Mouse (Mus musculus) naive thymus-derived CD4-positive, alpha-beta T cell, adult 2 months (primary cell): ENCODE measurements around the gene Eif2b3.

Source experiments
- DNase-seq: peaks from one replicate; pipeline ENCODE4 v3.0.0-alpha.2; 2011; ENCODE audit warnings: low read depth

The Eif2b3 gene

GRCm38 (mm10) chr4:117014901-117015415, 4.2 kb upstream of the Eif2b3 start:
- no peak for DNase-seq

GRCm38 (mm10) chr4:117017738-117018137, 1.5 kb upstream of the Eif2b3 start:
- peak; percentile 53 for DNase-seq

DNA sequence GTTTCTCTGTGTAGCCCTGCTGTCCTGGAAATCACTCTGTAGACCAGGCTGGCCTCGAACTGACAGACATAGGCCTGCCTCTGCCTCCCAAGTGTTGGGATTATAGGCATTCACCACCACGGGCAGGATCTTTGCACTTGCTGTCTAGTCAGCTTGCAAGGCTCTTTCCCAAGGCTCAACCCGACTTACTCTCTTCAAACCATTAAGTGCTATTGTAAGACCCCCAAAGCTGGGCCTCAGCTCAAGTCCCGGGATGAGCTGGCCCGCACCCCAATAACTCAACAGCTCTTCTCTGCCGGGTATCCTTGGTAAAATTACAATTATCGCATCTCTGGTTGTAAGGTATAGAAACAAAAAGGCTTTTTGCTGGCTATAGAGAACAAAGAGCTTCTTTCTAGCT, 875 bp upstream of the Eif2b3 start:
- no peak for DNase-seq

DNA sequence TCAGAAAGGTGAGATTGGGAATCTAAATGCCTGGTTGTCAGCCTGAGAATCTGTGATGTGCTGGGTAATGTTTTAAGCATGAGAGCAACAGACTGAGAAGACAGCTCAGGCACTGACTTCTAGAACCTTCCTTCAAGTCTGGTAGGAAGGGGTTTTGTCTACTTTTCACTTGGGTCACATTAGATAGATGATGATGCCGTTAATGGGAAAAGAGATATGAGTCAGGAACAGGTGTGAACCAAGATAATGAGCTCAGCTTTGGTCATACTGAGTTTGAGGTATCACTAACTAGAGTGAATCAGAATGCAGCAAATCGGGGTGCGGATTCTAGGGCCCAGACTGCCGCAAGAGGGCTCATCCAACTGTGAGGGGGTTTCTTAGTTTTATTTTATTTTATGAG, 4.3 kb downstream of the Eif2b3 start:
- no peak for DNase-seq

GRCm38 (mm10) chr4:117031105-117031504, 11.9 kb downstream of the Eif2b3 start:
- peak; percentile 34 for DNase-seq

- no peak for DNase-seq
Measured at GRCm38 (mm10) chr4:117039925-117040687, 20.9 kb downstream of the Eif2b3 start.

DNA sequence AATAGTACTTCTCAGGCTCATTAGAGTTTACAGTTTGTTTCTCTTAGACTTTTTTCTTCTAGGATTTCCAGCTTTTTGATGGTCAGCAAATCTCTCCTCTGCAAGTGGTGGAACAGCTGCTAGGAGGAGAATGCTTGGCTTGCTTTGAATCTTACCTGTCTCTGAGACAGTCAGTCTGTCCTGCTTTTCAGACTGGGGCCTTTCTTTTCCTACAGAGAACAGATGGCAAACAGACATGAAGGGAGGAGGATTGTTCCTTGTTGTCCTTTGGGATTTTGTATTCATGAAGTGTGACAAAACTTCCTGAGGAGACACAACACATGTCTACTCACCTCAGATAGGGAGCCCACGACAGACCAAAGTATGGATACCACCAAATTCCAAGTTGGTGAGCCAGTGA, 21.6 kb downstream of the Eif2b3 start:
- no peak for DNase-seq

- DNase-seq: no peak
Measured at GRCm38 (mm10) chr4:117041283-117041721, 22.1 kb downstream of the Eif2b3 start.

- DNase-seq: no peak
Measured at GRCm38 (mm10) chr4:117048836-117049235, 29.6 kb downstream of the Eif2b3 start.

DNA sequence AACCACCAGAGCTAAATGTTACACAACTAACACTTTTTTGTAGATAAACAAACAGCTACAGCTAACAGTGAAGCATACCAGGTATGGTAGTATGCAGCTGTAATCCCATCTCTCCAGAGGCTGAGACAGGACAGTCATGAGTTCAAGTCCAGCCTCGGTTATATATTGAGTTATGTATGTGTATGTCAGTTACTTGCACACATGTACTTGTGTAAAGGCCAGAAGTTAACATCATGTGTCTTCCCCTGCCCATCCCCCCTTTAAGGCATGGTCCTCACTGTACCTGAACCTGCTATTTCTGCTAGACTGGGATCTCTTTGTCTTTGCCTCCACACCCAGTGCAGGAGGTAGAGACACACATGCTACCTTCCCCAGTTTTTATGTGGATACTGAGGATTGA, 30.3 kb downstream of the Eif2b3 start:
- no peak for DNase-seq

DNA sequence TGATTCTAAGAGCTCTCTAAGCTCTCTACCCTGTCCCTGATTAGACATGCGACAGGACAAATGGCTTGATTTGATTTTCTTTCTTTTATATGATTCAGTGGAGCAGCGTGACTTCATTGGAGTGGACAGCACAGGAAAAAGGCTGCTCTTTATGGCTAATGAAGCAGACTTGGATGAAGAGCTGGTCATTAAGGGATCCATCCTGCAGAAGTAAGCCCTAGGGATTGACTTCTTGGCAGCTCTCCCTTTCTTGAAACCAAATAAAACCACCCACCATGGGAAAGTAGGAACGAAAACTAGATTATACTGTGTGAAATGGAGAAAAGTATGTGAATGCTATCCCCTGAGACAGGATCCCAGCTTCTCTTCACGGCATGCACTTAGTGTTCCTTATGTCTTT, 33.4 kb downstream of the Eif2b3 start:
- no peak for DNase-seq

DNA sequence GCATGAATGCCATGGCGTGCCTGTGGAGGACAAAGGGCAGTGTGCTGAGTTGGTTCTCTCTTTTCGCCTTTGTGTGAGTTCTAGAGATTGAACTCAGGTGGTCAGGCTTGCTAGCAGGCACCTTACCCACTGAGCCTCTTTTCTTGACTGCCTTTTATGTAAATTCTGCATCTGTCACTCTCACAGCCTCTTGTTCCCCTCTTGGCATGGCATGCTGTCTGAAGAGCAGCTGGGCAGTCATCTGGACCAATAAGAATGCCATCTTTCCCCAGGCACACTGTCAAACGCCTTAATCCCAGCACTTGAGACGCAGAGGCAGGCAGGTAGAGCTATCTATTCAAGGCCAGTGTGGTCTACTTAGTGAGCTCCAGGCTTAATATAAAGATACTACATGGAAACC, 34.8 kb downstream of the Eif2b3 start:
- DNase-seq: no peak

- no peak for DNase-seq
Measured at GRCm38 (mm10) chr4:117056102-117056501, 36.9 kb downstream of the Eif2b3 start.

GRCm38 (mm10) chr4:117056514-117056913, 37.3 kb downstream of the Eif2b3 start:
- DNase-seq: no peak

- DNase-seq: no peak
Measured at GRCm38 (mm10) chr4:117058512-117058911, 39.3 kb downstream of the Eif2b3 start.

DNA sequence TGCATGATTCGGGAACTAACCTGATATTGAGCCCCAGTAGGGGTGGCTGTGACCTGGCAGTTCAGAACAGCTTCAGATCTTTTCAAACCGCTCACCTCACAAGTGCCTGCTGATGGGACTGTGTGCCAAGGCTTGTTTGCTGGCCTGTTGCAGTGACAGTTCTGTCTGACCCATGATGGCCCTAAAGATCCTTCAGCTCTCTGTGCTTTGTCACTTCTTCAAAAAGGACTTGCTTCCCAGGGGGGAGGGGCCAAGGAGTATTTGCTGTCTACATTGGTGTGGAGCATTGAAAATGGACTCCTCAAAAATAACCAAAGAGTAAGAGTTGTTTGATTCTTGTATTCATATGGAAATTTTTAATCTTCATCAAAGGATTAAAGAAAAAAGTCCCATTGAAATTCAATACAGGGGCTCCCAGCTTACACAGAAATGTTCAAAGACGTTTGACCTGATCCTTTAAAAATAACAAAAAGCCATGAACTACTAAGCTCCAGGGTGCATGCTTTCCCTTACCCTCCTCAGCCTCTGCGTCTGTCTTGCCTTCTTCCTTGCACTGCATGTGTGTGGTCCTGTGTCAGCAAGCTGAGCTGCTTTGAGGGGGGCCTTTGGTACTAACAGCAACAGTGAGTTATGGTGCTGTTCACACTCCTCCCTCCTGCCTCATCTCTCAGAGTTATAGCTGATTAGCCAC, 43.6 kb downstream of the Eif2b3 start:
- DNase-seq: no peak

- DNase-seq: no peak
Measured at GRCm38 (mm10) chr4:117068035-117068434, 48.8 kb downstream of the Eif2b3 start.

GRCm38 (mm10) chr4:117069647-117070046, 50.4 kb downstream of the Eif2b3 start:
- no peak for DNase-seq

GRCm38 (mm10) chr4:117070624-117071023, 51.4 kb downstream of the Eif2b3 start:
- DNase-seq: no peak

DNA sequence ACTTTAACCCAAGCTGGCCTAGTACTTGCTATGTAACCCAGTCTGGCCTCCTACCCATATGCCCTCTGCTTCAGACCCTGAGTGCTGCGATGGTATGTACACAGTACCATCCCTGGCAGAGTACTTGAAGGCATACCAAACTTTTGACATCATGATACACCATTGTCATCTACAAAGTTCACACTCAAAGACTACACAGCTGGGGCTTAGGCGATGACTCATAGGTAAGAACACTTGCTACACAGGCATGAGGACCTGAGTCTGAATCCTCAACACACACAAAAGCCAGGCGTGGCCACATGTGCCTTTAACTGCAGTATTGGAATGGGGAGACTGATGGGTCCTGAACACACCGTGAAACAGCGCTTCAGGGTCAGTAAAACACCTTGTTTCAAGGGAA, 52.0 kb downstream of the Eif2b3 start:
- no peak for DNase-seq

GRCm38 (mm10) chr4:117087948-117088640, 68.9 kb downstream of the Eif2b3 start:
- DNase-seq: no peak

DNA sequence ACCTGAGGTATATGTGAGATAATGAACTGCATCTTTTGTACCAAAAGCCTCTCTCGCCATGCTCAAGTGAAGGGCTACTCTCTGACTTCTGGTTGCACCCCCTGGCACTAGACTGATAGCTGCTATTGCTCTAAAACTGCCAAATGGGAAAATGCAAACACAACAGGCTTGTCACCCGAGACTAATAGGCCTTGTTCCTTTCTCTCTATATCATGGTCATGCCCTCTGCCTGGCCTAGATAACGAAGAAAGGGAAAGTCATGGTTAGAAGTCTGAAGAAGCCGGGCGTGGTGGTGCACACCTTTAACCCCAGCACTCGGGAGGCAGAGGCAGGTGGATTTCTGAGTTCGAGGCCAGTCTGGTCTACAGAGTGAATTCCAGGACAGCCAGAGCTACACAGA, 71.4 kb downstream of the Eif2b3 start:
- DNase-seq: no peak
